Mouse (Mus musculus): ENCODE data around the gene Parvg. TPM values are rescaled to one million over a fixed set of nuclear protein-coding genes. Genes with fewer than 3 reads are reported as not detected.

Parvg gene
- polyA plus RNA-seq, 1 experiment from 2014 or later, result 0.92 TPM

DNA sequence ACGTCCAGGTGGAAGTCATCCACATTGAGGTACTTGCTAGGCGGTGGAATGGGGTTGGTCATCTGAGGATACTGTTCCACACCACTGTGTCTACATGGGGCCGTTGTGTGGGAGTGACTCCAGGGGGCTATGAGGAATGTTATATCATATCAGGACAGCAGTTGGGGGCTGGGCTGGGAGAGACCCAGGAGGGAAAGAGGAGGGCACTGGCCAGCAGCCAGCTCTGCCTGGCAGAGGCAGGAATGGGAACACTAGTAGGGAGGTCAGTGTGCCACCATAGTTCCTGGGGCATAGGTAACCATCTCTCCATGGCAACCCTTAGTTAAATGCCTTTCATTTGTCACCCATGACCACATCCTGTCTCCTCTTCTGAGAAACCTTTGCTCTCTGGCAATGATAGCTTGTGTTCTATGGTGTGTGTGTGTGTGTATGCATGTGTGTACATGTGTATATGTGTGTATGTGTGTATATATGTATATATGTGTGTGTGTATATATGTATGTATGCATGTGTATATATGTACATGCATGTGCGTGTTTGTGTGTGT is 7.3 kb downstream of the Parvg start:
- no peak overlapping the region for H3K27ac ChIP-seq
- H3K4me3 ChIP-seq, result no peak overlapping the region
- H3K9me3 ChIP-seq, result no peaks in the 10 kb centered on the region
- no peak overlapping the region for H3K9ac ChIP-seq
- H3K4me1 ChIP-seq (replicated peaks), result peaks cover 11% of the 10 kb centered on the region
- no peak for ATAC-seq (ENCODE audit: low FRiP score)
- no peaks in the 10 kb centered on the region for H3K27me3 ChIP-seq
- H3K36me3 ChIP-seq, result no peaks in the 10 kb centered on the region
- WGBS, result 88% methylated on average over 4 of the region's 4 CpGs
- no peak overlapping the region for H3K4me2 ChIP-seq

DNA sequence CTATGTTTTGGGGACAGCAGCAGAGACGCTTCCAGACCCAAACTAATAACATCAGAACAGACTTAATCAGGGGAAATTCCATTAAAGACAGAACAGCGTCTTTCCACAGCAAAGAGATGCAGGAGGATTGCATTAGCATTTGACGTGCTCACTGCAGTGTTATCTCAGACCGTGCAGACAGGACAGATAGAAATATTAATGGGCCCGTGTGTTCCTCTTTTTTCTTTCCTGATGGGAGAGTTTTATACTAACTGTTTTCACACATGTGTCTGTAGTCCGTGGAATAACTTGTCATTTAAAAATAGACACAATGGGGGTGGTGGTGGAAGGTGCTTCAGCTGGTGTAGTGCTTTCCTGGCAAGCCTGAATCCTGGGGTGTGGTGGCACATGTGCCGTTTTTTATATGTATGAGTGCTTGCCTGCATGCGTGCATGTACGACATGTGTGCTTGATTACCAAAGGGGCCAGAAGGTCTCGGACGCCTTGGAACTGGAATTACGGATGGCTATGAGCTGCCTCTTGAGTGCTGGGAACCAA is 12.5 kb downstream of the Parvg start:
- peaks cover 18% of the 10 kb centered on the region for H3K4me1 ChIP-seq (replicated peaks)
- H3K9me3 ChIP-seq, result no peaks in the 10 kb centered on the region
- no peak overlapping the region for H3K4me3 ChIP-seq
- H3K4me2 ChIP-seq, result no peak overlapping the region
- 74% methylated on average over 12 of the region's 12 CpGs for WGBS
- H3K36me3 ChIP-seq, result no peaks in the 10 kb centered on the region
- no peak for ATAC-seq (ENCODE audit: low FRiP score)
- no peak overlapping the region for H3K9ac ChIP-seq
- H3K27ac ChIP-seq, result no peak overlapping the region
- H3K27me3 ChIP-seq, result no peaks in the 10 kb centered on the region

- Histone ChIP-seq H3K27me3 (no peaks in the 10 kb centered on the region), H3K4me3 (no peak overlapping the region), H3K9me3 (no peaks in the 10 kb centered on the region), H3K36me3 (no peaks in the 10 kb centered on the region), H3K4me1 (replicated peaks) (peaks cover 12% of the 10 kb centered on the region), H3K4me2 (no peak overlapping the region), H3K27ac (no peak overlapping the region), H3K9ac (no peak overlapping the region)
- WGBS, result 60% methylated on average over 5 of the region's 5 CpGs
- ATAC-seq (ENCODE audit: low FRiP score), result no peak
Observed at GRCm38 (mm10) chr15:84337599-84337998, 13.8 kb downstream of the Parvg start.

- 64% methylated on average over 2 of the region's 2 CpGs for WGBS
- no peaks in the 10 kb centered on the region for H3K36me3 ChIP-seq
Observed at GRCm38 (mm10) chr15:84340926-84341325, 17.1 kb downstream of the Parvg start.

GRCm38 (mm10) chr15:84348769-84349168 is 24.9 kb downstream of the Parvg start:
- Histone ChIP-seq H3K9ac (no peak overlapping the region), H3K4me1 (replicated peaks) (peaks cover 44% of the 10 kb centered on the region), H3K27ac (no peak overlapping the region), H3K4me3 (no peak overlapping the region), H3K4me2 (no peak overlapping the region), H3K9me3 (no peaks in the 10 kb centered on the region), H3K36me3 (no peaks in the 10 kb centered on the region), H3K27me3 (no peaks in the 10 kb centered on the region)
- no peak for ATAC-seq (ENCODE audit: low FRiP score)
- 95% methylated on average over 4 of the region's 4 CpGs for WGBS

More at GRCm38 (mm10) chr15:84340926-84341325, 17.1 kb downstream of the Parvg start:
- Histone ChIP-seq H3K4me3 (no peak overlapping the region), H3K27me3 (no peaks in the 10 kb centered on the region), H3K9ac (no peak overlapping the region), H3K9me3 (no peaks in the 10 kb centered on the region), H3K4me2 (no peak overlapping the region), H3K4me1 (replicated peaks) (peaks cover 32% of the 10 kb centered on the region), H3K27ac (no peak overlapping the region)
- no peak for ATAC-seq (ENCODE audit: low FRiP score)

GRCm38 (mm10) chr15:84349915-84350738 is 26.3 kb downstream of the Parvg start:
- H3K27ac ChIP-seq, result peak overlapping the region; percentile 66
- no peak overlapping the region for H3K9ac ChIP-seq
- no peaks in the 10 kb centered on the region for H3K36me3 ChIP-seq
- H3K4me2 ChIP-seq, result no peak overlapping the region
- peaks cover 32% of the 10 kb centered on the region for H3K4me1 ChIP-seq (replicated peaks)
- 26% methylated on average over 14 of the region's 14 CpGs for WGBS
- no peak for ATAC-seq (ENCODE audit: low FRiP score)
- no peak overlapping the region for H3K4me3 ChIP-seq
- H3K9me3 ChIP-seq, result no peaks in the 10 kb centered on the region
- no peaks in the 10 kb centered on the region for H3K27me3 ChIP-seq

DNA sequence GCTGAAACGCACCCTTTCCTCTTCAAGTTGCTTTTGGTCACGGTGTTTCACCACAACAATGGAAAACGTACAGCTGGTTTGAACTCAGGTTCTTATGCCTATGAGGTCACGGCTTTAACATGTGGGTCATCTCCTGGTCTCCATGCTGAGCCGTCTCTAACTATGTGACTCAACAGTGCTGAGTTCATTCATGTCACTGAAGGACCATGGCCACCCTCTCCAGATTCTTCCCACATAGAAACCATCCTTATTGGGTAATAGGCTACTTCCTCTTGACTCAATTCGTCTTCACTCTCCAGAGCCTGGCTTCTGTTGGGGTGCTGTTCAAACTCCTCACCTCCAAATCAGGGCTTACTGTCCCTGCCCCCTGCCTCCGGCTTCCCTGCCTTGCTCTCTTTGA is 27.5 kb downstream of the Parvg start:
- Histone ChIP-seq H3K27ac (no peak overlapping the region), H3K36me3 (no peaks in the 10 kb centered on the region), H3K27me3 (no peaks in the 10 kb centered on the region), H3K4me1 (replicated peaks) (peaks cover 28% of the 10 kb centered on the region), H3K4me2 (no peak overlapping the region), H3K9ac (no peak overlapping the region), H3K9me3 (no peaks in the 10 kb centered on the region), H3K4me3 (no peak overlapping the region)
- WGBS, result 80% methylated on average over 7 of the region's 7 CpGs
- no peak for ATAC-seq (ENCODE audit: low FRiP score)

- Histone ChIP-seq H3K9ac (no peak overlapping the region), H3K9me3 (no peaks in the 10 kb centered on the region), H3K4me2 (no peak overlapping the region), H3K4me3 (no peak overlapping the region), H3K27me3 (no peaks in the 10 kb centered on the region), H3K4me1 (replicated peaks) (peaks cover 28% of the 10 kb centered on the region), H3K27ac (peak overlapping the region; percentile 55; the same call in 1 of the 2 replicates), H3K36me3 (no peaks in the 10 kb centered on the region)
- ATAC-seq (ENCODE audit: low FRiP score), result no peak
- WGBS, result 63% methylated on average over 21 of the region's 21 CpGs
Observed at GRCm38 (mm10) chr15:84351915-84352844, 28.4 kb downstream of the Parvg start.

- ATAC-seq (ENCODE audit: low FRiP score), result no peak
- WGBS, result 82% methylated on average over 5 of the region's 5 CpGs
Observed at GRCm38 (mm10) chr15:84355081-84355480, 31.3 kb downstream of the Parvg start.

DNA sequence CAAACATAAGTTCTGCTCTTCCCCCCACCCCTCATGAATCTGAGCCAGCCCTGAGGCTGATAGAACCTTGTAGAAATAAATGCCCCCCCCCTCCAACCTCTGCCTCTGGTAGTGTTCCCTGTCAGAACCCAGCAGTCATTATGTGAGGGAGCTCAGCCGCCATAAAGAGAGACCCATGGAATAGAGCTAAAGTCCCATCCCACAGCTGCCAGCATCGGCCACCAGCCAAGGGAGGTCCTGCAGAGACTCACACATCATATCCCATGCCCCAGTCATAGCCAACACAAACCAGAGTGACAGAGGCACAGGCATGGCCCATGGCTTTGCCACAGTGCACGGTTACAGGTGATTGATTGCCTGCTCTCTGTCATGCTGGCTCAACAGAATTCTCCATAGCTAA is 40.9 kb downstream of the Parvg start:
- no peak overlapping the region for H3K4me3 ChIP-seq
- H3K4me1 ChIP-seq (replicated peaks), result peaks cover 29% of the 10 kb centered on the region
- H3K27me3 ChIP-seq, result no peaks in the 10 kb centered on the region
- no peak overlapping the region for H3K4me2 ChIP-seq
- H3K36me3 ChIP-seq, result no peaks in the 10 kb centered on the region
- no peak for ATAC-seq (ENCODE audit: low FRiP score)
- H3K9me3 ChIP-seq, result no peaks in the 10 kb centered on the region
- no peak overlapping the region for H3K9ac ChIP-seq
- WGBS, result 85% methylated on average over 3 of the region's 3 CpGs
- H3K27ac ChIP-seq, result no peak overlapping the region

More at GRCm38 (mm10) chr15:84355081-84355480, 31.3 kb downstream of the Parvg start:
- no peaks in the 10 kb centered on the region for H3K27me3 ChIP-seq
- H3K4me2 ChIP-seq, result no peak overlapping the region
- H3K9ac ChIP-seq, result no peak overlapping the region
- peaks cover 37% of the 10 kb centered on the region for H3K4me1 ChIP-seq (replicated peaks)
- H3K27ac ChIP-seq, result no peak overlapping the region
- no peak overlapping the region for H3K4me3 ChIP-seq
- no peaks in the 10 kb centered on the region for H3K9me3 ChIP-seq
- H3K36me3 ChIP-seq, result no peaks in the 10 kb centered on the region

- Histone ChIP-seq H3K9ac (no peak overlapping the region), H3K27ac (no peak overlapping the region), H3K4me3 (no peak overlapping the region), H3K4me1 (replicated peaks) (peaks cover 18% of the 10 kb centered on the region), H3K4me2 (no peak overlapping the region), H3K9me3 (no peaks in the 10 kb centered on the region), H3K36me3 (no peaks in the 10 kb centered on the region), H3K27me3 (no peaks in the 10 kb centered on the region)
- 64% methylated on average over 17 of the region's 17 CpGs for WGBS
- no peak for ATAC-seq (ENCODE audit: low FRiP score)
Observed at GRCm38 (mm10) chr15:84365675-84366381, 42.0 kb downstream of the Parvg start.

Measured in hindbrain, embryonic 13.5 days (tissue).